Mouse (Mus musculus) G1E-ER4 (cell line): ENCODE results near the gene Tmem35b. TPM values are rescaled to one million over a fixed set of nuclear protein-coding genes. Genes with fewer than 3 reads are reported as not detected.

Experiments
- GATA1 ChIP-seq: IDR thresholded peaks from one replicate; pipeline ENCODE4 v1.8.0; 2012; ENCODE audit warnings: low read length, inconsistent platforms
- polyA plus RNA-seq: library from polyadenylated mRNA; stranded (reverse); fragments of >175 nt; gene quantifications from 2 replicates; pipeline ENCODE4 v1.2.3, GENCODE M21; 2012

Gene Tmem35b
- polyA plus RNA-seq, result 0.27 and 0.61 TPM in 2 replicates

GRCm38 (mm10) chr4:127123391-127123790 lies at the start of gene Tmem35b:
TSS of gene Tmem35b (plus strand) at chr4:127123691.
- no peak for TF ChIP-seq GATA1

GRCm38 (mm10) chr4:127074915-127075314 lies 48.6 kb upstream of the Tmem35b start:
- TF ChIP-seq GATA1, result no peak

- TF ChIP-seq GATA1, result no peak
Observed at GRCm38 (mm10) chr4:127076875-127077548, 46.5 kb upstream of the Tmem35b start, which contains the start of gene Zmym6. TSS of gene Zmym6 (plus strand) at chr4:127077383.

- no peak for TF ChIP-seq GATA1
Observed at GRCm38 (mm10) chr4:127080806-127081205, 42.7 kb upstream of the Tmem35b start.

GRCm38 (mm10) chr4:127083131-127083530 lies 40.4 kb upstream of the Tmem35b start:
- no peak for TF ChIP-seq GATA1

- no peak for TF ChIP-seq GATA1
Observed at GRCm38 (mm10) chr4:127085761-127086160, 37.7 kb upstream of the Tmem35b start.

- no peak for TF ChIP-seq GATA1
Observed at GRCm38 (mm10) chr4:127091188-127091587, 32.3 kb upstream of the Tmem35b start.

- TF ChIP-seq GATA1, result no peak
Observed at GRCm38 (mm10) chr4:127095090-127095489, 28.4 kb upstream of the Tmem35b start.

- TF ChIP-seq GATA1, result no peak
Observed at GRCm38 (mm10) chr4:127107566-127107965, 15.9 kb upstream of the Tmem35b start.

- TF ChIP-seq GATA1, result no peak
Observed at GRCm38 (mm10) chr4:127110570-127110969, 12.9 kb upstream of the Tmem35b start.

- no peak for TF ChIP-seq GATA1
Observed at GRCm38 (mm10) chr4:127124331-127124730, 840 bp downstream of the Tmem35b start.

- TF ChIP-seq GATA1, result no peak
Observed at GRCm38 (mm10) chr4:127125834-127126463, 2.5 kb downstream of the Tmem35b start.

- no peak for TF ChIP-seq GATA1
Observed at GRCm38 (mm10) chr4:127134687-127135086, 11.2 kb downstream of the Tmem35b start.

- no peak for TF ChIP-seq GATA1
Observed at GRCm38 (mm10) chr4:127137591-127137990, 14.1 kb downstream of the Tmem35b start.

GRCm38 (mm10) chr4:127138486-127138885 lies 15.0 kb downstream of the Tmem35b start:
- TF ChIP-seq GATA1, result no peak

GRCm38 (mm10) chr4:127150031-127150430 lies 26.5 kb downstream of the Tmem35b start:
- TF ChIP-seq GATA1, result no peak

GRCm38 (mm10) chr4:127153345-127153744 lies 29.9 kb downstream of the Tmem35b start:
- TF ChIP-seq GATA1, result no peak

- TF ChIP-seq GATA1, result no peak
Observed at GRCm38 (mm10) chr4:127155757-127156156, 32.3 kb downstream of the Tmem35b start.
